Mouse (Mus musculus) brain, embryonic 14.5 days (tissue): ENCODE data around the gene Tsc2.

Source experiments
- CTCF ChIP-seq: fragments of 200-500 bp; IDR thresholded peaks from 2 replicates; pipeline ENCODE4 v1.5.1; 2012; ENCODE audit warnings: inconsistent platforms, mild to moderate bottlenecking, moderate library complexity, borderline replicate concordance; ENCODE audit not compliant: insufficient read depth, insufficient read length; ENCODE audit errors: extremely low read depth
- POLR2A ChIP-seq: fragments of 200-500 bp; IDR thresholded peaks from 2 replicates; pipeline ENCODE4 v1.6.1; 2012; ENCODE audit warnings: mild to moderate bottlenecking, inconsistent platforms, borderline replicate concordance; ENCODE audit not compliant: poor library complexity, insufficient read depth, insufficient read length, severe bottlenecking; ENCODE audit errors: extremely low read depth

DNA sequence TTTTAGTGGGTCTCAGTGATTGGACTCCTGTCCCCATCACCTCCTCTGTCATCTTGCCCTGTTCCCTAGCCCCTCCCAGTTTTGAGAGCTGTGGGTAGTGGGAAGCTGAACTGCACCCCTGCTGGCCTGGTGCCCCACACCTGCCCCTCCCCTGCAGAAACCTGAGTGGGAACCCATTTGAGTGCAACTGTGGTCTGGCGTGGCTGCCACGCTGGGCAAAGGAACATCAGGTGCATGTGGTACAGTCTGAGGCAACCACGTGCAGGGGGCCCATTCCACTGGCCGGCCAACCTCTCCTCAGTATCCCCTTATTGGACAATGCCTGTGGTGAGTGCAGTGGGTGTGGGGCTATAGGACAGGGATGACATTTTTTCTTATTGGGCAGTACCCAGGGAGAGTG, 68.0 kb downstream of the Tsc2 start:
- no peak for TF ChIP-seq CTCF
- TF ChIP-seq POLR2A = no peak
